Mouse (Mus musculus) megakaryocyte-erythroid progenitor cell, adult 5-6 weeks (primary cell): ENCODE measurements around the gene Gabarapl2. TPM values are rescaled to one million over a fixed set of nuclear protein-coding genes. Genes with fewer than 3 reads are reported as not detected.

Source experiments
- ATAC-seq: replicated peaks from 2 replicates; pipeline ENCODE4 v1.8.0; 2016; ENCODE audit warnings: mild to moderate bottlenecking, inconsistent platforms; ENCODE audit not compliant: severe bottlenecking, poor library complexity, low FRiP score, low TSS enrichment
- total RNA-seq, 2 experiments: library from RNA; stranded (forward) in 1 of 2; stranded (reverse) in 1 of 2; fragments of 200-1000, 215-1000 nt in 1 of 2; fragments of >200 nt in 1 of 2; fragmentation: Nextera tagmentation in 1 of 2; gene quantifications; 2 replicates each; pipeline ENCODE4 v1.2.3; 2014 to 2017

Gabarapl2 gene
- total RNA-seq (2014; fragmentation: Nextera tagmentation) (42.6 and 55.5 TPM in 2 replicates), total RNA-seq (2017) (29.1 and 32.9 TPM in 2 replicates)

- ATAC-seq, result peak; percentile 92
Observed at GRCm38 (mm10) chr8:111940171-111941100, at the start of gene Gabarapl2. Gene Gabarapl2, plus strand, starts transcription at chr8:111940703.

GRCm38 (mm10) chr8:111890911-111891303 lies 49.6 kb upstream of the Gabarapl2 start:
- ATAC-seq, result no peak

- no peak for ATAC-seq
Observed at GRCm38 (mm10) chr8:111891983-111892382, 48.5 kb upstream of the Gabarapl2 start.

GRCm38 (mm10) chr8:111892615-111893014 lies 47.9 kb upstream of the Gabarapl2 start:
- no peak for ATAC-seq

- ATAC-seq, result peak; percentile 69
Observed at GRCm38 (mm10) chr8:111894955-111895354, 45.5 kb upstream of the Gabarapl2 start.

GRCm38 (mm10) chr8:111898586-111898985 lies 41.9 kb upstream of the Gabarapl2 start:
- no peak for ATAC-seq

GRCm38 (mm10) chr8:111902080-111902479 lies 38.4 kb upstream of the Gabarapl2 start:
- no peak for ATAC-seq

- no peak for ATAC-seq
Observed at GRCm38 (mm10) chr8:111905500-111906121, 34.9 kb upstream of the Gabarapl2 start.

- ATAC-seq, result no peak
Observed at GRCm38 (mm10) chr8:111909621-111910450, 30.7 kb upstream of the Gabarapl2 start, which contains the start of gene Chst5. Gene Chst5, minus strand, starts transcription at chr8:111910447.

GRCm38 (mm10) chr8:111911572-111911971 lies 28.9 kb upstream of the Gabarapl2 start:
- no peak for ATAC-seq

- no peak for ATAC-seq
Observed at GRCm38 (mm10) chr8:111912860-111913432, 27.6 kb upstream of the Gabarapl2 start.

- ATAC-seq, result no peak
Observed at GRCm38 (mm10) chr8:111919663-111920062, 20.8 kb upstream of the Gabarapl2 start.

- no peak for ATAC-seq
Observed at GRCm38 (mm10) chr8:111920971-111921370, 19.5 kb upstream of the Gabarapl2 start.

GRCm38 (mm10) chr8:111923383-111923804 lies 17.1 kb upstream of the Gabarapl2 start:
- peak; percentile 87 for ATAC-seq

GRCm38 (mm10) chr8:111924976-111925375 lies 15.5 kb upstream of the Gabarapl2 start:
- ATAC-seq, result peak; percentile 28; the same call in 1 of the 2 replicates

- peak; percentile 85 for ATAC-seq
Observed at GRCm38 (mm10) chr8:111929648-111930344, 10.7 kb upstream of the Gabarapl2 start.

GRCm38 (mm10) chr8:111931721-111932120 lies 8.8 kb upstream of the Gabarapl2 start:
- no peak for ATAC-seq

GRCm38 (mm10) chr8:111932580-111933336 lies 7.7 kb upstream of the Gabarapl2 start:
- peak; percentile 73 for ATAC-seq
